Mouse (Mus musculus): ENCODE data around the gene Zfp760. TPM values are rescaled to one million over a fixed set of nuclear protein-coding genes. Genes with fewer than 3 reads are reported as not detected.

The Zfp760 gene
- total RNA-seq, 2 experiments from 2014 or later = 8.1 to 8.7 TPM

Other genes starting within 250 kb of the Zfp760 start
- 1 to 10 TPM; 4.0 to 4.7 TPM for gene Zfp53, start 218.7 kb upstream of the Zfp760 start, total RNA-seq (2021)
- 1 to 10 TPM; 6.0 to 6.3 TPM for gene Zfp52, start 172.2 kb upstream of the Zfp760 start, total RNA-seq (2021)
- 10 to 100 TPM; 11.9 to 12.1 TPM for gene Zfp948, start 140.7 kb upstream of the Zfp760 start, total RNA-seq (2021)
- 10 to 100 TPM; 10.9 to 13.8 TPM for gene Zfp983, start 57.1 kb upstream of the Zfp760 start, total RNA-seq (2021)
- 1 to 10 TPM; 5.2 to 5.4 TPM for gene Gm10226, start 15.9 kb upstream of the Zfp760 start, total RNA-seq (2021)
- gene Zfp229, start 23.1 kb downstream of the Zfp760 start, total RNA-seq (2021) = 1 to 10 TPM; 3.6 to 5.0 TPM
- under 1 TPM; 0.66 TPM for gene Zfp820, start 138.0 kb downstream of the Zfp760 start, total RNA-seq (2021)
- gene Zfp995, start 202.2 kb downstream of the Zfp760 start, total RNA-seq (2021) = 1 to 10 TPM; 4.6 to 5.2 TPM